Mouse (Mus musculus) lung, embryonic 14.5 days (tissue): ENCODE results near the gene Cdadc1. TPM values are rescaled to one million over a fixed set of nuclear protein-coding genes. Genes with fewer than 3 reads are reported as not detected.

Source experiments
- ATAC-seq: fragments of 200-750 bp; cut with Nextera tagmentation; 2 replicates; pipeline ENCODE4 v1.8.0; 2017; ENCODE audit warnings: mild to moderate bottlenecking, moderate TSS enrichment, moderate library complexity; ENCODE audit not compliant: insufficient read depth
- DNase-seq: peaks from one replicate; pipeline ENCODE4 v3.0.0-alpha.2; 2015
- H3K27ac ChIP-seq: fragments of 300-500 bp; sonication (generic); 2 replicates; pipeline ENCODE4 v1.5.1; 2014; ENCODE audit warnings: low read depth, mild to moderate bottlenecking, moderate library complexity
- H3K27me3 ChIP-seq: fragments of 300-500 bp; sonication (generic); 2 replicates; pipeline ENCODE4 v1.6.1; 2014; ENCODE audit warnings: low read length, control low read depth; ENCODE audit not compliant: insufficient read depth
- H3K36me3 ChIP-seq: fragments of 300-500 bp; sonication (generic); 2 replicates; pipeline ENCODE4 v1.6.1; 2014; ENCODE audit warnings: control low read depth; ENCODE audit not compliant: insufficient read depth
- H3K4me1 ChIP-seq: fragments of 300-500 bp; sonication (generic); 2 replicates; pipeline ENCODE4 v1.6.1; 2014; ENCODE audit warnings: antibody characterized with exemption, control low read depth; ENCODE audit not compliant: insufficient read depth
- H3K4me2 ChIP-seq: fragments of 300-500 bp; sonication (generic); 2 replicates; pipeline ENCODE4 v1.6.1; 2014; ENCODE audit warnings: mild to moderate bottlenecking
- H3K4me3 ChIP-seq: fragments of 300-500 bp; sonication (generic); 2 replicates; pipeline ENCODE4 v1.5.1; 2014; ENCODE audit warnings: low read depth, low read length
- H3K9ac ChIP-seq: fragments of 300-500 bp; sonication (generic); 2 replicates; pipeline ENCODE4 v1.6.1; 2014
- H3K9me3 ChIP-seq: fragments of 300-500 bp; sonication (generic); 2 replicates; pipeline ENCODE4 v1.6.1; 2016; ENCODE audit warnings: low read depth, low read length, control low read depth
- CTCF ChIP-seq: IDR thresholded peaks from 2 replicates; pipeline ENCODE4 v1.5.1; 2016; ENCODE audit warnings: antibody characterized with exemption, low read depth
- WGBS: fragments of 180-500 bp; shearing (Covaris S2); extraction: QIAGEN DNeasy Blood & Tissue Kit; methylation state at CpG from one replicate; pipeline ENCODE4 v1.1.7; 2014; 5-methylcytosine and 5-hydroxymethylcytosine counted together
- polyA plus RNA-seq: library from polyadenylated mRNA; unstranded; fragments of >200 nt; fragmentation: Nextera tagmentation; extraction: Ambion mirVana; gene quantifications from 2 replicates; pipeline ENCODE4 v1.2.1, GENCODE M21; 2014

The Cdadc1 gene
- polyA plus RNA-seq: 32.5 and 36.2 TPM in 2 replicates

GRCm38 (mm10) chr14:59597398-59598259 is at the start of gene Cdadc1:
Gene Cdadc1, minus strand, starts transcription at chr14:59597959.
- Histone ChIP-seq H3K27ac (peak within 1 kb of the TSS; percentile 67; the same call in 1 of the 2 replicates), H3K4me2 (peak within 1 kb of the TSS; percentile 88), H3K4me1 (peaks cover 7% of the 10 kb centered on the region; the same call in 1 of the 2 replicates), H3K27me3 (no peaks in the 10 kb centered on the region), H3K9me3 (no peaks in the 10 kb centered on the region), H3K4me3 (peak within 1 kb of the TSS; percentile 90), H3K36me3 (peaks cover 2% of the 10 kb centered on the region; the same call in 1 of the 2 replicates), H3K9ac (peak within 1 kb of the TSS; percentile 78)
- under 1% methylated on average over 47 of the region's 48 CpGs for WGBS
- DNase-seq: peak; percentile 96
- peak; percentile 88 for ATAC-seq
- TF ChIP-seq CTCF: peak; percentile 33

- Histone ChIP-seq H3K4me1 (peaks cover 8% of the 10 kb centered on the region), H3K27ac (no peak overlapping the region), H3K4me3 (no peak overlapping the region), H3K36me3 (no peaks in the 10 kb centered on the region), H3K9me3 (no peaks in the 10 kb centered on the region), H3K27me3 (no peaks in the 10 kb centered on the region), H3K4me2 (no peak overlapping the region), H3K9ac (no peak overlapping the region)
- peak; percentile 45; the same call in 1 of the 2 replicates for ATAC-seq
- no peak for TF ChIP-seq CTCF
- WGBS: 61% methylated on average over 16 of the region's 16 CpGs
- peak; percentile 32 for DNase-seq
Observed at GRCm38 (mm10) chr14:59646826-59647697, 49.3 kb upstream of the Cdadc1 start.

- WGBS: 71% methylated on average over 3 of the region's 3 CpGs
- Histone ChIP-seq H3K4me2 (no peak overlapping the region), H3K4me1 (peaks cover 8% of the 10 kb centered on the region), H3K9ac (no peak overlapping the region), H3K27me3 (no peaks in the 10 kb centered on the region), H3K27ac (no peak overlapping the region), H3K9me3 (no peaks in the 10 kb centered on the region), H3K36me3 (no peaks in the 10 kb centered on the region), H3K4me3 (no peak overlapping the region)
- ATAC-seq (no peak), DNase-seq (no peak)
- TF ChIP-seq CTCF: no peak
Observed at GRCm38 (mm10) chr14:59644896-59645295, 47.1 kb upstream of the Cdadc1 start.

- peaks cover 8% of the 10 kb centered on the region for H3K4me1 ChIP-seq
- 82% methylated on average over 1 of the region's 1 CpGs for WGBS
- no peaks in the 10 kb centered on the region for H3K36me3 ChIP-seq
- no peak overlapping the region for H3K27ac ChIP-seq
- no peaks in the 10 kb centered on the region for H3K27me3 ChIP-seq
- ATAC-seq (no peak), DNase-seq (no peak)
- no peak overlapping the region for H3K4me2 ChIP-seq
- no peak overlapping the region for H3K4me3 ChIP-seq
- H3K9me3 ChIP-seq: no peaks in the 10 kb centered on the region
- TF ChIP-seq CTCF: no peak
- no peak overlapping the region for H3K9ac ChIP-seq
Observed at GRCm38 (mm10) chr14:59644166-59644565, 46.4 kb upstream of the Cdadc1 start.

GRCm38 (mm10) chr14:59643582-59643981 is 45.8 kb upstream of the Cdadc1 start:
- Histone ChIP-seq H3K9ac (no peak overlapping the region), H3K27me3 (no peaks in the 10 kb centered on the region), H3K9me3 (no peaks in the 10 kb centered on the region), H3K4me1 (peaks cover 8% of the 10 kb centered on the region), H3K4me3 (no peak overlapping the region), H3K4me2 (no peak overlapping the region), H3K27ac (no peak overlapping the region), H3K36me3 (no peaks in the 10 kb centered on the region)
- 14% methylated on average over 12 of the region's 12 CpGs for WGBS
- peak; percentile 45 for DNase-seq
- no peak for TF ChIP-seq CTCF
- ATAC-seq: no peak

GRCm38 (mm10) chr14:59641856-59642255 is 44.1 kb upstream of the Cdadc1 start:
- DNase-seq (peak; percentile 22), ATAC-seq (peak; percentile 50; the same call in 1 of the 2 replicates)
- Histone ChIP-seq H3K27ac (no peak overlapping the region), H3K9me3 (no peaks in the 10 kb centered on the region), H3K4me2 (no peak overlapping the region), H3K36me3 (no peaks in the 10 kb centered on the region), H3K4me3 (no peak overlapping the region), H3K27me3 (no peaks in the 10 kb centered on the region), H3K9ac (no peak overlapping the region), H3K4me1 (peaks cover 8% of the 10 kb centered on the region)
- no peak for TF ChIP-seq CTCF
- WGBS: 26% methylated on average over 5 of the region's 5 CpGs
